Mouse (Mus musculus) 416B (cell line): Measurements from ENCODE around the gene Nphp3.
A peak's percentile ranks its signal among the peaks of the same experiment; 100 is the strongest.

Experiments used
- DNase-seq: peaks from one replicate; pipeline ENCODE4 v3.0.0; 2011; ENCODE audit warnings: low read depth

Nphp3 gene

GRCm38 (mm10) chr9:104064571-104064970 lies 62.2 kb downstream of the Nphp3 start:
- no peak for DNase-seq

- no peak for DNase-seq
These were observed 67.9 kb downstream of the Nphp3 start for GRCm38 (mm10) chr9:104070241-104070640.

- no peak for DNase-seq
These were observed 68.7 kb downstream of the Nphp3 start for GRCm38 (mm10) chr9:104070863-104071604.

GRCm38 (mm10) chr9:104075808-104076207 lies 73.5 kb downstream of the Nphp3 start:
- DNase-seq, result peak; percentile 62

- no peak for DNase-seq
These were observed 76.4 kb downstream of the Nphp3 start for GRCm38 (mm10) chr9:104078780-104079179.

- DNase-seq, result peak; percentile 63
These were observed 77.0 kb downstream of the Nphp3 start for GRCm38 (mm10) chr9:104079379-104079778.

GRCm38 (mm10) chr9:104080038-104080437 lies 77.7 kb downstream of the Nphp3 start:
- DNase-seq, result no peak

GRCm38 (mm10) chr9:104085730-104086429 lies 83.5 kb downstream of the Nphp3 start:
- no peak for DNase-seq

- no peak for DNase-seq
These were observed 86.2 kb downstream of the Nphp3 start for GRCm38 (mm10) chr9:104088555-104088954.

GRCm38 (mm10) chr9:104092945-104093344 lies 90.6 kb downstream of the Nphp3 start:
- no peak for DNase-seq
